Mouse (Mus musculus): ENCODE measurements around the gene Gm20696. TPM values are rescaled to one million over a fixed set of nuclear protein-coding genes. Genes with fewer than 3 reads are reported as not detected.
A peak's percentile ranks its signal among the peaks of the same experiment; 100 is the strongest.

Gene Gm20696
- polyA plus RNA-seq, 1 experiment from 2014 or later, result 6.4 TPM

DNA sequence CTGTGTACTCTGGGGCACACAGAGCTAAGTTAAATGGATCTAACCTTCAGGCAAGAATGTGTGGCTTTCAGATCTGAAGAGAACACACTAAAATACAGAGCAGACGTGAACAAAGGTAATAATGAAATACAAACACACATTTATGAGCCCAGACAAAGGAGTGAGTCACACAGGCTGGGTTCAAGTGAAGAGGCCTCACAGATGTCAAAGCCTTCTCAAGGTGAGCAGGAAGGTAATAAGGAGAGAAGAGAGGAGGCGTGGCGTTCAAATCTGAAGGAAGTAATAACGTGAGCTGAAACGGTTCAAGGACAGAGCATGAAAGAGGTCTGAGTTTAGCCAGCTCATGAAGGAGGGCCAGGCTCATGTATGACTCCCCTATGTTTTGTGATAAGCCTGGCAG, 445.4 kb downstream of the Gm20696 start:
- no peak for DNase-seq (ENCODE audit: low spot score)

DNA sequence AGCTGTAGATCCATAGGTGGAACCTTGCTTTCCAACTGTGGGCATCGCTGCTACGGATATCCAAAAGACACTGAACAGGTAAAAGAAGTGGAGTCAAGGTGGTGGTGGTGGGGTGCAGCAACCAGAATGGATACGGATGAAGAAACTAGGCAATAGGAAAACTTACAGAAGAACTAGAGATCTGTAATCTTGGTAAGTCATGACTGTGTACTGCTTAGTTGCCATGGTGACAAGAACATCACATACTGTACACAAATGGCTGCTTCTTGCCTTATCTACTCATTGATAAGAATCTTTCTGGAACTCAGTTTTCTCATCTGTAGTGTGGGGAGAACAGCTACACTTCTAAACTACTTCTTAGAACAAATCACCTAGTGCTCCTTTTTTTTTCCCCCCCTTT, 446.1 kb downstream of the Gm20696 start:
- no peak for DNase-seq (ENCODE audit: low spot score)

DNA sequence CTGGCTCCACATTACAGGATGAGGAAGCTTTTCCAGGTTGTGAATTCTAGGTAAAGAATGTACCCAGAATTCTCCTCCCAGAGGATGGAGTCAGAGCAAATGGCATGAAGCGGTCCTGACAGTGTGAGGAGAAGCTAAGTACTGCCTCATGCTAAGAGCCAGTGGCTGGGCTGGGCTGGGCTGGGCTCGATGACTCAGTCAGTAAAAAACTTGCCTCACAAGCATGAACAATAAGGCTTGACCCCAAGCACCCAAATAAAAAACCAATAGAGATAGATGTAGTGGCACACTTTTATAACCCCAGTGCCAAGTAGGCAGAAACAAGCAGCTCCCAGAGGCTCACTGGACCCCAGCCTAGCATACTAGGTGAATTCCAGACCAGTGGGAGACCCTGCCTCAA, 448.8 kb downstream of the Gm20696 start:
- no peak for DNase-seq (ENCODE audit: low spot score)

DNA sequence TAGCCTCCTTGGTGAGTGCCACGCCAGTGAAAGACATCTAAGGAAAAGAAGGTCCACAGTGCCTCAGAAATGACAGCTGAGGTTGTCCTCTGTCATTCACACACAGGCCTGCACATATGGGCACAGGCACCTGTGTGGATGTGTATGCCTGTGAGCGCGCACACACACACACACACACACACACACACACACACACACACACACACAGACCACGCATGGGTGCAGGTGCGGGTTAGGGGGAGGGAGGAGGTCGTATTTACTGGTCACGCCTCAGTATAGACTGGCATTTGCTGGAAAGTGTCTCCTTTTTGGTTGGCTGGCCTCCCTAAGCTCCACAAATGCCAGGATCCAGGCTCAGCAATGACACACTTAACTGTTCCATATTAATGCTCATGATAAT, 449.4 kb downstream of the Gm20696 start:
- peak; percentile 16 for DNase-seq (ENCODE audit: low spot score)

DNA sequence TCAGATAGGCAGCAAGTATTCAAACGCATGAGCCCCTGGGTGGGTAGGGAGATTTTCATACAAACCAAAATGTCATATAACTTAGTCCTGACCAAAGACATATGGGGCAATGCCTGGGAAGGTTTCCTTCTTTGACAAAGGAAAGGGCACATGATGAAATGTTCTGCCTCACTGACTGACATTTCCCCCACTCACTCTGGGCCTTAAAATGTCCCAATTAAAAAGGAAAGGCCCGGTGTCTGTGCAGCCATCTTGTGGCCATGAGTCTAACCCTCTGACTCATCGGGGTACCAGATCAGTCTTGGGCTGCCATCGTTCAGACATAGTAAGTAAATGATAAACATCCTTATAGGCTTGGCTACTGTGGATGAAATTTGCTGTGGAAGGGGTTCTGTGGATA, 454.1 kb downstream of the Gm20696 start:
- no peak for DNase-seq (ENCODE audit: low spot score)

DNA sequence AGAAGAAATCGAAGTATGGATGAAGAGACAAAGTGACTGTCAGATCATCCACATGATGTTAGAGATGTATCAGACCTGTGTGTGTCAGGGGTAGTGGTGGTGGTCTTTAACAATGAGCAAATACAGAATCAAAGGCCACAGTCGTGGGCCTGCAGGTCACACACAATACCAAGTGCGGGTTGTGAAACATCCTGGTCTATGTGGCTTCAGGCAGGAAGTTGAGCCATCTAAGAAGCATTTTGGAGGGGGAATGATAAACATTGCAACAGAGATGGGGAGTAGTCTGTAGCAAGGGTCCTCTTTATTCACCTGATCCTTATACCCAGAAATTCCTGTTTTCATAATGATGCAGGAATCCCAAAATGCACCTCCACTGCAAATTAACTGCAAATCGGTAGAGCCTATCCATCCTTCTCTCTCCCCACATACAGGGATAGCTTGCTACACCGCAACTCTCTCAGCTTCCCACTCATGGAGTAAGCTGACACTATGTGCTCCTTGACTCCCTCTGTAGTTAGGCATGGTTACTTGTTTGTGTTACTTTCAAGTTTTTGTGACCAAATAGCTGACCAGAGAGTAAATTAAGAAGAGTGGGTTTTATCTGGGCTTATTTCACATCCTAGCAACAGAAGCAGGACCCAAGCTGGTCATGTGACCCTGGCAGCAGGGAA, 454.8 kb downstream of the Gm20696 start:
- no peak for DNase-seq (ENCODE audit: low spot score)

DNA sequence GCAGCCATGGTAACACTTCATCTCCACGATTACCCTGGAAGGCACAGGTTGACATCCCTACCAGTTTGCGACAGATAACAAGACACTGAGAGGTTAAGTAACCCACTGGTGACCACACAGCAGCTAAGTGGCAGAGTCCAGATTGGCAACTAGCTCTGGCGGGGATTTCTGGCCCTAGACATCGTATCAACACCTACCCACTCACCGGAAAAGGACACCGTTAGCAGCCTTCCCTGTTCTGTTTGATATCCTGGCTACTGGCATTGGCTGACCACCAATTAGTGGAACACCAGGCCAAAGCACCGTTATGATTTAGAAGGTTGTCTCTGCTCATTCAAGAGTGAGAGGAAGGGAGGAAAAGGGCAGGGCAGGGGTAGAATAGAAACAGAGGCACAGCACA, 456.4 kb downstream of the Gm20696 start:
- DNase-seq (ENCODE audit: low spot score), result no peak

Small RNAs within 50 kb of the gene (microRNA-seq; reads per million reads assigned to microRNA genes)
- not detected for gene Gm22328 (ENCODE audit: borderline number of aligned reads)

Other genes with a start within 250 kb of the Gm20696 start
- 63.7 and 82.5 TPM in 2 replicates for gene Foxp1, start 144.1 kb downstream of the Gm20696 start, polyA plus RNA-seq (2015; fragmentation: Nextera tagmentation; extraction: Ambion mirVana)
- 36.4 and 43.2 TPM in 2 replicates for gene Eif4e3, start within 50 bp of the Gm20696 start, polyA plus RNA-seq (2015; fragmentation: Nextera tagmentation; extraction: Ambion mirVana)
- gene Gpr27, start 25.9 kb upstream of the Gm20696 start, polyA plus RNA-seq (2015; fragmentation: Nextera tagmentation; extraction: Ambion mirVana), result 1.7 and 2.3 TPM in 2 replicates
- 0.18 and 0.28 TPM in 2 replicates for gene Prok2, start 59.6 kb upstream of the Gm20696 start, polyA plus RNA-seq (2015; fragmentation: Nextera tagmentation; extraction: Ambion mirVana)